Comparison of ENCODE assay signal across 9 mouse cellular contexts in genomic region chr13:107903150-107903959, GRCm38 (mm10).
DNase-seq lines count a peak whose midpoint lies in the region; ATAC-seq and TF ChIP-seq lines count a peak whose summit lies in the region.
"Had no signal": no experiment of that assay in that cellular context is flagged by ENCODE, and none has a peak within 500 bp of the region (broad histone marks: within the 10 kb centered on the region; RNA-seq: fewer than 3 reads in every experiment).

No protein-coding gene starts in this region.

- H3K4me1 ChIP-seq in kidney, postnatal 0 days (replicated peaks; ENCODE audit: insufficient read depth, low read length) = peaks cover 3% of the 10 kb centered on the region; the same call in 1 of the 2 replicates
- peaks cover 9% of the 10 kb centered on the region for H3K4me1 ChIP-seq in embryonic facial prominence, embryonic 13.5 days
- no peaks in the 10 kb centered on the region for H3K4me1 ChIP-seq in intestine, postnatal 0 days (replicated peaks; ENCODE audit: control insufficient read depth, insufficient read depth, low read length)
- no peaks in the 10 kb centered on the region for H3K4me1 ChIP-seq in midbrain, postnatal 0 days (ENCODE audit: insufficient read depth, low read length)

- H3K9me3 ChIP-seq in kidney, postnatal 0 days (replicated peaks; ENCODE audit: low read length) = no peaks in the 10 kb centered on the region
- H3K9me3 ChIP-seq in embryonic facial prominence, embryonic 13.5 days = no peaks in the 10 kb centered on the region
- H3K9me3 ChIP-seq in intestine, postnatal 0 days (ENCODE audit: control insufficient read depth) = no peaks in the 10 kb centered on the region
- H3K9me3 ChIP-seq in midbrain, postnatal 0 days (ENCODE audit: low read length) = no peaks in the 10 kb centered on the region

- no peak overlapping the region for H3K4me2 ChIP-seq in kidney, postnatal 0 days (ENCODE audit: low read length)
- H3K4me2 ChIP-seq in embryonic facial prominence, embryonic 13.5 days = no peak overlapping the region
- H3K4me2 ChIP-seq in intestine, postnatal 0 days (replicated peaks; ENCODE audit: low read depth) = 0 out of 2 replicates have a peak overlapping the region, but pooled peaks have one; percentile 21
- no peak overlapping the region for H3K4me2 ChIP-seq in midbrain, postnatal 0 days (ENCODE audit: low read depth, low read length, poor library complexity, severe bottlenecking)

- no peak overlapping the region for H3K9ac ChIP-seq in kidney, postnatal 0 days (ENCODE audit: low read depth, low read length)
- no peak overlapping the region for H3K9ac ChIP-seq in embryonic facial prominence, embryonic 13.5 days
- no peak overlapping the region for H3K9ac ChIP-seq in intestine, postnatal 0 days (ENCODE audit: low read depth, low read length)
- H3K9ac ChIP-seq in midbrain, postnatal 0 days (replicated peaks; ENCODE audit: low read length, poor library complexity, severe bottlenecking) = no peak overlapping the region

- no peak overlapping the region for H3K27ac ChIP-seq in kidney, postnatal 0 days
- H3K27ac ChIP-seq in embryonic facial prominence, embryonic 13.5 days = peak overlapping the region; percentile 13; the same call in 1 of the 2 replicates
- no peak overlapping the region for H3K27ac ChIP-seq in intestine, postnatal 0 days (ENCODE audit: low read depth, low read length)
- 0 out of 2 replicates have a peak overlapping the region, but pooled peaks have one; percentile 6 for H3K27ac ChIP-seq in midbrain, postnatal 0 days (ENCODE audit: low read depth, low read length)

- no peaks in the 10 kb centered on the region for H3K36me3 ChIP-seq in kidney, postnatal 0 days (ENCODE audit: insufficient read depth, low read length)
- H3K36me3 ChIP-seq in embryonic facial prominence, embryonic 13.5 days = no peaks in the 10 kb centered on the region
- no peaks in the 10 kb centered on the region for H3K36me3 ChIP-seq in intestine, postnatal 0 days (ENCODE audit: control insufficient read depth, insufficient read depth)
- no peaks in the 10 kb centered on the region for H3K36me3 ChIP-seq in midbrain, postnatal 0 days (ENCODE audit: insufficient read depth, low read length)

- 20% methylated on average over 9 of the region's 9 CpGs for WGBS in kidney, postnatal 0 days
- 41% methylated on average over 9 of the region's 9 CpGs for WGBS in embryonic facial prominence, embryonic 13.5 days
- WGBS in intestine, postnatal 0 days = 28% methylated on average over 9 of the region's 9 CpGs
- WGBS in midbrain, postnatal 0 days = 45% methylated on average over 9 of the region's 9 CpGs

- peak; percentile 67 for DNase-seq in kidney, postnatal 0 days (ENCODE audit: low spot score)
- no peak for DNase-seq in kidney, adult 8-10 months
- peak; percentile 67 for DNase-seq in midbrain, postnatal 0 days (ENCODE audit: low spot score)
- no peak for DNase-seq in frontal cortex, postnatal 25 days (ENCODE audit: low spot score in 2 of 2)
- no peak for DNase-seq in cerebellum, postnatal 36 days
- no peak for DNase-seq in right cerebral cortex, postnatal 4 days

- ATAC-seq in kidney, postnatal 0 days (replicated peaks; ENCODE audit: low FRiP score, low read depth) = peak; percentile 80
- ATAC-seq in embryonic facial prominence, embryonic 13.5 days (ENCODE audit: insufficient number of reproducible peaks, insufficient read depth, low FRiP score, low TSS enrichment, low read depth) = no peak
- ATAC-seq in intestine, postnatal 0 days = peak; percentile 58
- peak; percentile 54; the same call in 1 of the 2 replicates for ATAC-seq in midbrain, postnatal 0 days (ENCODE audit: low FRiP score)
- ATAC-seq: Patski had no signal

- no peak for TF ChIP-seq CTCF in kidney, postnatal 0 days (IDR thresholded peaks at IDR 0.05; ENCODE audit: low read depth)
- no peak for TF ChIP-seq CTCF in intestine, postnatal 0 days (IDR thresholded peaks at IDR 0.05; ENCODE audit: low read depth)
- no peak for TF ChIP-seq CTCF in midbrain, postnatal 0 days (IDR thresholded peaks at IDR 0.05)

- H3K27me3 ChIP-seq in kidney, postnatal 0 days (ENCODE audit: insufficient read depth, low read length) = no peaks in the 10 kb centered on the region
- H3K27me3 ChIP-seq in embryonic facial prominence, embryonic 13.5 days = no peaks in the 10 kb centered on the region
- no peaks in the 10 kb centered on the region for H3K27me3 ChIP-seq in intestine, postnatal 0 days (replicated peaks; ENCODE audit: control insufficient read depth, insufficient read depth, low read length)
- H3K27me3 ChIP-seq in midbrain, postnatal 0 days (ENCODE audit: insufficient read depth, low read length) = no peaks in the 10 kb centered on the region
- H3K27me3 ChIP-seq: Patski had no signal

- H3K4me3 ChIP-seq in kidney, postnatal 0 days (replicated peaks; ENCODE audit: low read depth, low read length) = no peak overlapping the region
- H3K4me3 ChIP-seq in embryonic facial prominence, embryonic 13.5 days = no peak overlapping the region
- no peak overlapping the region for H3K4me3 ChIP-seq in intestine, postnatal 0 days (ENCODE audit: low read depth, low read length)
- no peak overlapping the region for H3K4me3 ChIP-seq in midbrain, postnatal 0 days (ENCODE audit: low read depth, low read length)

Comparison
In these comparisons a context has a peak if more than half of its experiments do, and no peak if none do; other contexts are left out.
1. DNase-seq: peak in kidney, postnatal 0 days (single experiment) and midbrain, postnatal 0 days (single experiment); none in kidney, adult 8-10 months (0 of 2), frontal cortex, postnatal 25 days (0 of 2), cerebellum, postnatal 36 days (0 of 2) and right cerebral cortex, postnatal 4 days (single experiment).
2. H3K27ac ChIP-seq: peak in embryonic facial prominence, embryonic 13.5 days (single experiment) and midbrain, postnatal 0 days (single experiment); none in kidney, postnatal 0 days (single experiment) and intestine, postnatal 0 days (single experiment).